Mouse (Mus musculus): ENCODE results near the gene Dcst2.

GRCm38 (mm10) chr3:89395419-89395805, 33.6 kb downstream of the Dcst2 start:
- TF ChIP-seq TCF3 (IDR thresholded peaks at IDR 0.05; ENCODE audit: insufficient read length, low read depth) (no peak), POLR2A (IDR thresholded peaks at IDR 0.05; ENCODE audit: insufficient read length, low read depth) (no peak), SRF (IDR thresholded peaks at IDR 0.05; ENCODE audit: control insufficient read depth, insufficient read length, low read depth) (no peak), MYOD1 (IDR thresholded peaks at IDR 0.05; ENCODE audit: control insufficient read depth in 1 of 3, insufficient read length in 2 of 3, low read depth in 2 of 3) (no peak), USF1 (IDR thresholded peaks at IDR 0.05; ENCODE audit: low read depth) (no peak), E2F4 (IDR thresholded peaks at IDR 0.05; ENCODE audit: insufficient read depth) (no peak), POLR2AphosphoS2 (IDR thresholded peaks at IDR 0.05; ENCODE audit: insufficient read length, low read depth) (no peak), MAX (IDR thresholded peaks at IDR 0.05; ENCODE audit: low read depth) (no peak), MYOG (IDR thresholded peaks at IDR 0.05; ENCODE audit: control insufficient read depth in 1 of 3, insufficient read depth in 1 of 3, insufficient read length in 2 of 3, low read depth in 2 of 3) (no peak), CEBPB (IDR thresholded peaks at IDR 0.05; ENCODE audit: insufficient read depth, poor library complexity, severe bottlenecking) (no peak)
